Mouse (Mus musculus): Measurements from ENCODE around the gene Rangap1. TPM values are rescaled to one million over a fixed set of nuclear protein-coding genes. Genes with fewer than 3 reads are reported as not detected.

Rangap1 gene
- total RNA-seq (2014; rRNA removed) (154 and 183 TPM in 2 replicates), polyA plus RNA-seq (2015; fragmentation: Nextera tagmentation; extraction: Ambion mirVana) (142 and 146 TPM in 2 replicates)

GRCm38 (mm10) chr15:81744992-81745600 lies at the start of gene Rangap1, which contains the start of gene Zc3h7b:
Rangap1 (minus strand) TSS chr15:81745530.
Zc3h7b (plus strand) TSS chr15:81745057.
- 0% methylated on average over 54 of the region's 65 CpGs for WGBS
- Histone ChIP-seq H3K27me3 (ENCODE audit: insufficient read depth, low read length) (no peaks in the 10 kb centered on the region), H3K36me3 (ENCODE audit: insufficient read depth, low read length) (no peaks in the 10 kb centered on the region), H3K4me3 (ENCODE audit: low read depth, low read length) (peak within 1 kb of the TSS; percentile 97), H3K4me1 (ENCODE audit: insufficient read depth, low read length) (peaks cover 3% of the 10 kb centered on the region; the same call in 1 of the 2 replicates), H3K27ac (ENCODE audit: low read depth, low read length) (peak within 1 kb of the TSS; percentile 95), H3K4me2 (ENCODE audit: low read depth, low read length, poor library complexity, severe bottlenecking) (peak within 1 kb of the TSS; percentile 85), H3K9ac (replicated peaks; ENCODE audit: low read length, poor library complexity, severe bottlenecking) (peak within 1 kb of the TSS; percentile 99), H3K9me3 (ENCODE audit: low read length) (no peaks in the 10 kb centered on the region)
- DNase-seq (ENCODE audit: low spot score), result peak; percentile 78
- peak; percentile 35 for TF ChIP-seq CTCF (IDR thresholded peaks at IDR 0.05)
- ATAC-seq (ENCODE audit: low FRiP score), result peak; percentile 78; the same call in 1 of the 2 replicates

- ATAC-seq (ENCODE audit: low FRiP score) (no peak), DNase-seq (ENCODE audit: low spot score) (no peak)
- Histone ChIP-seq H3K27me3 (ENCODE audit: insufficient read depth, low read length) (no peaks in the 10 kb centered on the region), H3K27ac (ENCODE audit: low read depth, low read length) (no peak overlapping the region), H3K9me3 (ENCODE audit: low read length) (no peaks in the 10 kb centered on the region), H3K9ac (replicated peaks; ENCODE audit: low read length, poor library complexity, severe bottlenecking) (no peak overlapping the region), H3K36me3 (ENCODE audit: insufficient read depth, low read length) (peaks cover 46% of the 10 kb centered on the region), H3K4me3 (ENCODE audit: low read depth, low read length) (no peak overlapping the region), H3K4me2 (ENCODE audit: low read depth, low read length, poor library complexity, severe bottlenecking) (no peak overlapping the region), H3K4me1 (ENCODE audit: insufficient read depth, low read length) (no peaks in the 10 kb centered on the region)
- TF ChIP-seq CTCF (IDR thresholded peaks at IDR 0.05), result no peak
- WGBS, result 94% methylated on average over 9 of the region's 9 CpGs
Observed at GRCm38 (mm10) chr15:81792444-81792843, 47.1 kb upstream of the Rangap1 start.

DNA sequence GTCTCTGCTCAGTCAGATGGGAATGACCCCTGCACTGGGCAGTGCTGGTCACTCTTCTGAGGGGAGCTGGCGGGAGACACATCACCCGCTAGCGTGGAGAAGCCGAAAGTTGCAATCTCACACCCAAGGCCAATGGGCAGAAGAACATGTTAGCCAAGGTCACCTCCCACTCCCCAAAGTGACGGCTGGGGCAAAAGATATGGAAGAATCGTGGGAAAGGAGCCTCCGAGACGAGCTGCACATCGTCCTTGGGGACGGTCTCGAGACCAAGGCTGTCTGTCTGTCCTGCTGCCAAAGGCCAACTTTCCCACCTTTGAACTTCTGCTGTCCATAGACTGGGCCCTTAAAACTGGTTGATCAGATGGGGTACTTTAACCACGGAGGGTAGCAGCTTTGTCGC lies 42.2 kb upstream of the Rangap1 start:
- TF ChIP-seq CTCF (IDR thresholded peaks at IDR 0.05), result no peak
- DNase-seq (ENCODE audit: low spot score), result no peak
- Histone ChIP-seq H3K27ac (ENCODE audit: low read depth, low read length) (no peak overlapping the region), H3K4me2 (ENCODE audit: low read depth, low read length, poor library complexity, severe bottlenecking) (no peak overlapping the region), H3K9me3 (ENCODE audit: low read length) (no peaks in the 10 kb centered on the region), H3K36me3 (ENCODE audit: insufficient read depth, low read length) (peaks cover 57% of the 10 kb centered on the region), H3K4me1 (ENCODE audit: insufficient read depth, low read length) (no peaks in the 10 kb centered on the region), H3K9ac (replicated peaks; ENCODE audit: low read length, poor library complexity, severe bottlenecking) (no peak overlapping the region), H3K4me3 (ENCODE audit: low read depth, low read length) (no peak overlapping the region), H3K27me3 (ENCODE audit: insufficient read depth, low read length) (no peaks in the 10 kb centered on the region)
- no peak for ATAC-seq (ENCODE audit: low FRiP score)
- WGBS, result 95% methylated on average over 13 of the region's 13 CpGs

GRCm38 (mm10) chr15:81785701-81786100 lies 40.4 kb upstream of the Rangap1 start:
- H3K36me3 ChIP-seq (ENCODE audit: insufficient read depth, low read length), result peaks cover 65% of the 10 kb centered on the region
- H3K27ac ChIP-seq (ENCODE audit: low read depth, low read length), result no peak overlapping the region
- H3K9ac ChIP-seq (replicated peaks; ENCODE audit: low read length, poor library complexity, severe bottlenecking), result no peak overlapping the region
- ATAC-seq (ENCODE audit: low FRiP score), result no peak
- no peak for TF ChIP-seq CTCF (IDR thresholded peaks at IDR 0.05)
- no peak overlapping the region for H3K4me3 ChIP-seq (ENCODE audit: low read depth, low read length)
- H3K27me3 ChIP-seq (ENCODE audit: insufficient read depth, low read length), result no peaks in the 10 kb centered on the region
- no peaks in the 10 kb centered on the region for H3K9me3 ChIP-seq (ENCODE audit: low read length)
- no peak overlapping the region for H3K4me2 ChIP-seq (ENCODE audit: low read depth, low read length, poor library complexity, severe bottlenecking)
- DNase-seq (ENCODE audit: low spot score), result no peak
- no peaks in the 10 kb centered on the region for H3K4me1 ChIP-seq (ENCODE audit: insufficient read depth, low read length)
- WGBS, result 95% methylated on average over 8 of the region's 8 CpGs

DNA sequence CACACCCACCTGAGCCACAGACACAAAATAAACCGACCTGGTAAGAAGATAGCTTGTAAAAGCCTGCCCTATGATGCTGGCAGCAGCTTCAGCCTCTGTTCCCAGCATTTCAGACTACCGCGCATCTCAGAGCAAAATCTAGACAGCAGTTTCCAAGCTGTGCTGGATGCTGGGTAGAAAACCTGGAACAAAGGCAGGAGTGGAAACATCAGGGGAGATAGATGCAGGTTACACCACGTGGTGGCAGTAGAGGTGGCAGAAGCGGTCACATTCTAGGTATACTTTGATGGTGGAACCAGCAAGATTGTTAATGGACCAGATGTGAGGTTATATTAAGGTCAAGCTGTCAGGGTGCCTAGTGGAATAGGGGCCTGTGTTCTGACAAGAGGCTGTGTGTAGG lies 39.4 kb upstream of the Rangap1 start:
- no peak overlapping the region for H3K27ac ChIP-seq (ENCODE audit: low read depth, low read length)
- H3K9me3 ChIP-seq (ENCODE audit: low read length), result no peaks in the 10 kb centered on the region
- DNase-seq (ENCODE audit: low spot score), result peak; percentile 23
- H3K36me3 ChIP-seq (ENCODE audit: insufficient read depth, low read length), result peaks cover 71% of the 10 kb centered on the region
- peak; percentile 50 for TF ChIP-seq CTCF (IDR thresholded peaks at IDR 0.05)
- no peaks in the 10 kb centered on the region for H3K4me1 ChIP-seq (ENCODE audit: insufficient read depth, low read length)
- 72% methylated on average over 5 of the region's 5 CpGs for WGBS
- H3K4me3 ChIP-seq (ENCODE audit: low read depth, low read length), result no peak overlapping the region
- no peak for ATAC-seq (ENCODE audit: low FRiP score)
- H3K9ac ChIP-seq (replicated peaks; ENCODE audit: low read length, poor library complexity, severe bottlenecking), result no peak overlapping the region
- no peak overlapping the region for H3K4me2 ChIP-seq (ENCODE audit: low read depth, low read length, poor library complexity, severe bottlenecking)
- no peaks in the 10 kb centered on the region for H3K27me3 ChIP-seq (ENCODE audit: insufficient read depth, low read length)

DNA sequence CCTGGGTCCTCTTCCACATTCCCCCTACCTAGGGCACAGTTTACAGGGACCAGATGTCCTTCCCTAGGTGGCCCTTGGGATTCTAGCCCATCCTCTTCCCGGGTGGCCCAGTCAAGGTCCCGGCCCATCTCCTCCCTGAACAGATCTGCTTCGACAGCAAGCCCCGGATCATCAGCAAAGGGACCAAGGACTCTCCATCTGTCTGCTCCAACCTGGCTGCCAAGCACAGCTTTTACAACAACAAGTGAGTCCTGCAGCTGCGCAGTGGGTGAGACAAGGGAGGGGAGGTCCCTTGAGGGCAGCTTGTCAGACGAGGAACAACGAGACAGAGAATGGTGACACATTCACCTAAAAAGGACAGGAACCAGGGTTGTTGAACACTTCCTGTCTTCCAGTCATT lies 36.5 kb upstream of the Rangap1 start:
- no peaks in the 10 kb centered on the region for H3K4me1 ChIP-seq (ENCODE audit: insufficient read depth, low read length)

More for the DNA sequence above, 36.5 kb upstream of the Rangap1 start:
- peaks cover 86% of the 10 kb centered on the region for H3K36me3 ChIP-seq (ENCODE audit: insufficient read depth, low read length)
- H3K4me2 ChIP-seq (ENCODE audit: low read depth, low read length, poor library complexity, severe bottlenecking), result no peak overlapping the region
- DNase-seq (ENCODE audit: low spot score) (peak; percentile 20), ATAC-seq (ENCODE audit: low FRiP score) (no peak)
- H3K9me3 ChIP-seq (ENCODE audit: low read length), result no peaks in the 10 kb centered on the region
- no peak overlapping the region for H3K4me3 ChIP-seq (ENCODE audit: low read depth, low read length)
- no peak overlapping the region for H3K9ac ChIP-seq (replicated peaks; ENCODE audit: low read length, poor library complexity, severe bottlenecking)
- WGBS, result 82% methylated on average over 7 of the region's 7 CpGs
- no peak for TF ChIP-seq CTCF (IDR thresholded peaks at IDR 0.05)
- no peaks in the 10 kb centered on the region for H3K27me3 ChIP-seq (ENCODE audit: insufficient read depth, low read length)
- no peak overlapping the region for H3K27ac ChIP-seq (ENCODE audit: low read depth, low read length)
